Mouse (Mus musculus): ENCODE measurements around the gene Prdx6. TPM values are rescaled to one million over a fixed set of nuclear protein-coding genes. Genes with fewer than 3 reads are reported as not detected.

The Prdx6 gene
- polyA plus RNA-seq (2012; rRNA removed) = 153 and 163 TPM in 2 replicates

DNA sequence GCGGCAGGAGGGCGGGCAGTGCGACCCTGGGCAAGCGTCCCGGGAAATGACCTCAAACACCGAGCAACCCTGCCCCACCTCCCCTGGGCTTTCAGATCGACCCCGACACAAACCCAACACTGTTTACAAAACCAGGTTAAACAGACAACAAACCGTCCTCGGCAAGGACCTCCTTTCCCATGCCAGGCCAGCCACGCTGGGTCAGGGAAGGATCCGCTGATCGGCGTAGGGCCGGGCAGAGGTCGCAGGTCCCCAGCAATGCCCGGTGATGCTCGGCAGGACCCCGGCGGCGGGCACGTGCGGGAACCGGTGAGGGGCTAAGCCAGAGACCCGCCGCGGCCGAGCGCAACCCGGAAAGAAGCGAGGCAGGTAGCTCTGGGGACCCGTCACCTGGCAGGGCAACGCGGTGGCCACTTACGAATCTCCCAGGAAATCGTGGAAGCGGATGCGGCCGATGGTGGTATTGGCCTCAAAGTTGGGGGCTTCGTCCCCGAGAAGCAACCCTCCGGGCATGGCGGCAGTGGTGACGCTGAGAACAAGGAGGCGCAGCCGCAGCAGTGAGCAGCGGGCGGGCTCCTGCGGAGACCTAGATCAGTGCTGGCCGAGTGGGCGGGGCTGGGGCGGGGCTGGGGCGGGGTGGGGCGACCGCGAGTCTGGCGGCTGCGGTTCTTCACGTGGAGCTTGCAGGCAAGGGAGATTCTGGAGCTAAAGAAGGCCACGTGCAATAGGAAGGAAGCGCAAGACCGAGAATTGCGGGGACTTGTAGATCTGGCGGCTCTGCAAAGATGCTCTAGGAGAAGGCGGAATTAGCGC is at the start of gene Prdx6:
TSS of gene Prdx6 (minus strand) at position 616 of the 813 bp plus-strand sequence.
- WGBS = under 1% methylated on average over 66 of the region's 66 CpGs
- no peak for DNase-seq (ENCODE audit: low read depth, low spot score)

DNA sequence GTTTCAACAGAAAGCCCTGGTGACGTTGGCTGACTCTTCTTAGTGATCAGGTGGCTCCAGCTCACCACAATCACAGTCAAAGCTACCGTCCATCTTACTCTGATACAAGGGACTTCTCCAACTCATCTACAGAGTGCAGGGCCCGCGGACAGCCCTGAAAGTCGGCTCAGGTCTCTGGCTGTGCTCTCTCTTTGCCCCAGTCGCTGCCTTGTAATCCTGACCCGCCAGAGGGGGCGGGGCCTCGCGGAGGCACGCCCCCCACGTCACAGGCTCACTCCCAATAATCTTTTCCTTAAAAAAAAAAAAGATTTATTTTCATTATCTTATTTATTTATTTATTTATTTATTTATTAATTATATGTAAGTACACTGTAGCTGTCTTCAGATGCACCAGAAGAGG is 37.2 kb upstream of the Prdx6 start:
- 57% methylated on average over 12 of the region's 12 CpGs for WGBS

DNA sequence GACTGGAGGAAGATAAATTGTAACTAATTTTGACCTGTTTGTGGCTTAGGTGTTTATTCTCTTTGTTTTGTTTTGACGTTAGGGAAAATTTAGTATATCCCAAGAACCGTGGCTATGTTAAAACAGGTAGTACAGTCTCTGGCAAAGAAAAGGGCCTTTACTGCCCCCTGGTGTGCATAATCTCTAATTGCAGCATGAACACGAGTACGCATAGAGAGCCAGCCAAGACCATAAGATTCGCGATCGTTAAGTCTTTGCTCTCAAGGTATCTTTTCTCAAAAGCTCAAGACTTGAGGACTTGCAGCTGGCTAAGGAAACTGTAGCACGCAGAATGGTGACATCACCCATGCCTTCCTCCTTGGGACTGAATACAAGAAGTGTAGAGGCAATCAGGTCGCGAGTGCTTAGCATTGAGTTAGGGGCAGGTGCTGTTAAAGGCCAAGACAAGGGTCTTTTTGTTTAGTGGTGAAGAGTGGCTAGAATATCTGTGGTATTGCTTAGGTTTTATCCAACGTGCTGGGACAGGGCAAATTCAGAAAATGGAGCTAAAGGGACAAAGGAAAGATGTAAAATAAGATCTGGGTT is 35.8 kb upstream of the Prdx6 start:
- 19% methylated on average over 11 of the region's 11 CpGs for WGBS

More for the DNA sequence above, 37.2 kb upstream of the Prdx6 start:
- DNase-seq (ENCODE audit: low read depth, low spot score) = no peak

DNA sequence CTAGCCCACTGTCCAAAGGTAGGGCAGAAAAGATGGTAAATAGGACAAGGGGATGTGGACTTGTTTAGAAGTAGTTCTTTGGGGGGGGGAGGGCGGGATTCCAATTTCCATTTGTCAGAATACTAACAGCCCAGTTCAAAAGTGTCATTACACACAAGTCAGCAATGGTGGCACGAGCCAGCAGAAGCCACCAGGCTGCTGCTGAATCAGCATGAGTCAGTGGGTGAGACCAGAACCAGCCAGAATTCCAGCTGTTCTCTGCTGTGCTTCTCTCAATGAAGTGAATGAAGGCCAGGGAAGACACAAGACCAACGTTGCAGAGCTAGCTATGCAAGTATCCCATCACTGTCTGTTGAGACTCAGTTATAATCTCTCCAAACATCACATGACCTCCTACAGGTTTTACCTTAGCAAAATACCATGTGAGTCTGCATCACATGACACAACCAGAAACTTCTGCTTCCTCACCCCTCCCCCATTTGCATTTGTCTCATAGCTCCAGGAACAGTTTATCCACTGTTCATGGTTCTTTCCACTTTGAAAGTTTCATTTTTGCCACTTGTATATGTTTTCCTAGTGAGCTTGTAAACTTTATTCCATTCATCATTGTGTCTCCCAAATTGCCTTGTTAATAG is 30.2 kb upstream of the Prdx6 start:
- no peak for DNase-seq (ENCODE audit: low read depth, low spot score)
- 86% methylated on average over 3 of the region's 3 CpGs for WGBS

More for the DNA sequence above, 35.8 kb upstream of the Prdx6 start:
- peak; percentile 64 for DNase-seq (ENCODE audit: low read depth, low spot score)

DNA sequence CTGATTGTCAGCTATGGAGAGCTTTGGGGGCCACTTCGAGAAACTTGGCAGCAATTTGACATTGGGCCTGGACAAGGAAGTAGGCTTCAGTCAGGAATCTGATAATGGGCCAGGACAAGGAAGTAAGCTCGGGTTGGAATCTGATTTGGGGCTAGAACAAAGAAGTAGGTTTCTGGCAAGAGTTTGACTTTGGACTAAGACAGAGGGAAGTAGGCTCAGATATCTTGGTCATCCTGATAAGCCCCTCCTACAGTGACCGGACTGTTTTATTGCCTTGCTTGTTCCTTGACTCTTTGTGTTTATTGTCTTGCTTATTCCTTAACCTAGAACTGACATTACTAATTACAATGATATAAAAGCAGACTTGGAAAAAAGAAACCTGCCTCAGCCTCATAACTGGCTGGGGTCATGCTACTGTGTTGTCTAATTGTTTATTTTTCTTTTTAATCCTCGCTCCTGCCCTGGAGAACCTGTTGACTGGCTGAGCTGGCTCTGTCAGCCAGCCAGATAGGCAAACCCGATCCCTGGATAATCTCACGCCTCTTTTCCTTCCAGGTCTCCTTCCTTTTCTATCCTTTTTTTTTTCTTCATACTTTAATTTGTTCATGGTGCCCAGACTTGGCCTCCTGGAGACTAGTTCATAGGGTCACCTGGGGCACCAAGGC is 28.4 kb upstream of the Prdx6 start:
- 15% methylated on average over 6 of the region's 6 CpGs for WGBS
- DNase-seq (ENCODE audit: low read depth, low spot score) = peak; percentile 70

DNA sequence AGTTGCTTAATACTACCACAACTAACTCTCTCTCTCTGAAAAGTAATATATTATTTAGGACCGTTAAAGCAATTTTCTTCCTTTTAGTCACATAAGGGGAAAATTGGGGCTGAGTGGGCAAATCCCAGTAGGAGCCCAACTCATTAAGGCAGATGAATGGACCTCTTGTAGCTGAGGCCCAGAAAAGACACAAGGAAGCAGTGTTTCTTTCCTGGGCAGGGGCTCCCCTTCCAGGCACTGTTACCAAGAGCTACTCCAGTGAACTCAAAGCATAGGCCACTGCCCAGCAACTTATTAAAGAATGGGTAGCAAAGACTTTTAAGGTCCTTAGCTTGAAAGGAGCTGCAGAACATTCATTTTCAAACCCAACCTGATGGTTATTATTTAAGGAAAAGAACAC is 22.5 kb upstream of the Prdx6 start:
- no peak for DNase-seq (ENCODE audit: low read depth, low spot score)
- WGBS = 91% methylated on average over 1 of the region's 1 CpGs

DNA sequence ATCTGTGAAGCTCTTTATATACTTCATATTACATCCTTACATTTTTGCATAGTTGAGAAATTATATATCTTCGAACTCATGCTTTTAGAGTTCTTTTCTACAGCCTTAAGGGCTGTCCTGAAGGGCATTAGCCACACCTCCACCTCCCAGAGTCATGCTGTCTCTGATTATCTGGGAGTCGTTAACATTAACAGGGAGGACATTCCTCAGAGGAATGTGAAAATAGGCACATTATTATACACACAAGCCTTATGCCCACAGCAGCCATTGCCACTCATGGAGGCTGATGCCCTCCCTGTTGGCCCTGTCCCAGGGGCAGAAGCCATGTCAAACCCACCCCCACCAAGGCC is 20.4 kb upstream of the Prdx6 start:
- WGBS = 69% methylated on average over 2 of the region's 2 CpGs
- DNase-seq (ENCODE audit: low read depth, low spot score) = no peak

DNA sequence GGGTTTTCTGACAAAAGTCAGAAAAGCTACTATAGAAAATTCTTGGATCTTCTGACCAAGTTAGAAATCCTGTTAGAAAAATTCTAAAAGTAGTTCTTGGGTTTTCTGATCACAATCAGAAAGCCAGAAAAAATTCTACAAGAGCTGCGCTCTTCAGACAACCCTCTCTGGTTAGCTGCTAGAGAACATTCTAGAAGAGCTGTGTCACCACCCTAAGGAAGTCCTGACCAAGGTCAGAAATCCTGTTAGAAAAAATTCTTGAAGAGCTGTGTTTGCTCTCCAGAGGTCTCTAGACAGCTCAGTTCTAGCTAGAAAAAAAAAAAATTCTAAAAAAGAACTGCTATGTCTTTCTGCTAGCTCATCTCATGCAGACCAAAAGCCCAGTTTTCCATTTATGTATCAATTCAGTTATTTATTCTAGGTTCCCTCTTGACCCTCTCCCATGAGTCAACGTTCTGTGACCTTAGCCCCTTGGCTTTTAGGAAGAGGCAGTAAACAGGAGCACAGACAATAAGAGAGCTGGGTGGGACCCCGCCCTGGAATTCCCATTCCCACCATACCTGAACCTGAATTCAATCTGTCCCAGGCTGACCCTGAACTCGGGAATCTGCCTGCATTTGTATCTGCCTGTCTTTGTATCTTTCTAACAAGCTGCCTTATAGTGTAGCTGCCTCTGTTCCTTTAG is 19.9 kb upstream of the Prdx6 start:
- 65% methylated on average over 4 of the region's 4 CpGs for WGBS
- DNase-seq (ENCODE audit: low read depth, low spot score) = no peak

DNA sequence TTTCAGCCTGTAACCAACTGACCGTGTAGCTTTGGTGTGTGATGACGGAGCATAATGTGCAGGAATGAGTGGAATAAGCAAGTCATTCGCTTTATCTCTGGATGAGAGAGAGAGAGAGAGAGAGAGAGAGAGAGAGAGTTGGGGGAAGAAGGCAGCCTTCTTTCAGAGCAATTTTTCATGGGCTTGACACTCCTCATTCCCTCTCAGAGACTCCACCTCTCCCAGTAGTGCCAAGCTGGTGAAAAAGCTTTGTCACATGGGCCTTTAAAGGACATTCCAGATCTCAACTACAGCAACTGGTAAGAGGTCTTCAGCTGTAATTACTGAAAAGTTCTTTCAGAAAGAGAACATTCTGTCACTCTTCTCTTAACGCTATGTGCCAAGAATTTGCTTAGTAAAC is 18.3 kb upstream of the Prdx6 start:
- 78% methylated on average over 4 of the region's 4 CpGs for WGBS
- no peak for DNase-seq (ENCODE audit: low read depth, low spot score)

DNA sequence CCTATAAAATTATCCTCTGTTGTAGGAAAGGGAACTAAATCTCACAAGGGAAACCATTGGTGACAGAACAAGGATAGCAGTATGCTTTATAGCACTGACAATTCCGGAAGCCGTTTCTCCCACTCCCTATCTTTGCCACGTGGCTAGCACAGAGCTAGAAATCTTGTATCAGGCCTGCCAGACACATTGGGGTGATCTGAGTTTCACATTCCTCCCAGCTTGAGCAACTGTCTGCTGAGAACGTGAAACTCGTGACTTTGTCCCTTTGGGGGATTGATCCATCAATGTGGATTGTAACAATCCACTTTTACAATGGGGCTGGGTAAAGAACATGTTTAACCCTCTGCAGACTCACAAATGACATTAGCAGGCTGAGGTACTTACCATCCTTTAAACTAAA is 17.9 kb upstream of the Prdx6 start:
- 24% methylated on average over 5 of the region's 5 CpGs for WGBS
- DNase-seq (ENCODE audit: low read depth, low spot score) = no peak

DNA sequence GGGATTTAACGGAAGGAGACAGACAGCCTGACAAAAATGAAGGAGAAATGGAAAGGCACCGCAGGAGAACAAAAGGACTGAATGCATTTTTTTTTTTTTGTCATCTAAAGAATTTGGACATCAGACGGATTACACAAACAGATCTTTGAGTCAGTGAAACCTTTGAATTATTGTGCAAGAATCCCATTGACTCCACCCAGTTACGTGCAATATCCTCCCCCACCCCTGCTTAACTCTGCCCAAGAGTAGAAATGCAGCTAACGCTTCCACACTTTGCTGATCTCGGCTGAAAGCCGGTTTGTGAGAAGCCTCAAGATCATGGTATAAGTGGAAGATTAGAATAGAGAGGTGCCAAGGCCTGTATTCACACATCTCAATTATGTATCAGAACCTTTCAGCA is 17.1 kb upstream of the Prdx6 start:
- DNase-seq (ENCODE audit: low read depth, low spot score) = no peak
- 45% methylated on average over 7 of the region's 7 CpGs for WGBS

DNA sequence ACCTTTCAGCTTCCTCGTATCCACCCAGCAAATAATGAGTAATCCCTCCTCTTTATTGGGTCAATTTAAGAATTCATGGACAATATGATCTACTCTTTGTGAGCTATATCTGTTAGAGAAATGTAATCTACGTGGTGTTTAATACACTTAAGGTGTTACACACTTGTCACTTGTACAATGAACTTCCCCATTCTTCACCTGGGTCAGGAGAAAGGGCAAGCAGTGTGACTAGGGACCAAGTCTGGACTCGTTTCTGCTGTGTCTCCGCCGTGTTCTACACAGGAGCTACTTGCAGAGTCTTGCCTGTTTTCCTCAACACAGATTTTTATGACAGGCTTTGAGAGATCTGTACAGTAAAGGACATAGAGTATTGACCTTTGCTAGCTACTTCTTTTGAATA is 13.9 kb upstream of the Prdx6 start:
- WGBS = 29% methylated on average over 5 of the region's 5 CpGs
- peak; percentile 82 for DNase-seq (ENCODE audit: low read depth, low spot score)

DNA sequence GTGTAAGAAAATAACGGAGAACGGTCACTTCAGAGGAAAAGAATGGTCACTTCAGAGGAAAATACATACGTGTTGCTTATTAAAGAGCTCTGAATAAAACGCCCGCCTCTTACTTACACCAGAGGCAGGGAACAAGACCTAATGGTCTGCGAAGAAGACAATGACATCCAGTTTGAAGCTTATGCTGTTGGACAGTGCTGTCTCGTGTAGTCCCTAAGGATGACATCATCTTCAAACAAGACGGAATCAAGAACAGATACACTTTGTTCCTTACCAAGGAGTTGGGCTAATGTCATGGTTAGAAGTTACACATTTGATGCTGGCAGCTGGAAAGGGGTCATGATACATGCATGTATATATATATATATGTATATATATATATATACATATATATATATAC is 12.6 kb upstream of the Prdx6 start:
- no peak for DNase-seq (ENCODE audit: low read depth, low spot score)
- 91% methylated on average over 8 of the region's 8 CpGs for WGBS

DNA sequence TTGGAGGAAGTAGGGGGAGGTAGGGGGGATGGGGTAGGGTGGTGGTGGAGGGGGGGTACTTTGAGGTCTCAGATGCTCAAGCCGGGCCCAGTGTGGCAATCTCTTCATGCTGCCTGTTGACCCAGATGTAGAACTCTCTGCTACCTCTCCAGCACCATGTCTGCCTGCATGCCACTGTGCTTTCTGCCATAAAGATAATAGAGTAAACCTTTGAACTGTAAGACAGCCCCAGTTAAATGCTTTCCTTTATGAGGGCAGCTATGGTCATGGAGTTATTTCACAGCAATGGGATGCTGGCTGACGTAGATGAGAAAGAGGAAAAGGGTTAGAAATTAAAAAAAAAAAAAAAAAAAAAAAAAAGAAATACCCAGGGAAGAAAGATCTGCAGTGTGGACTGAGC is 11.5 kb upstream of the Prdx6 start:
- WGBS = 27% methylated on average over 2 of the region's 2 CpGs
- peak; percentile 54 for DNase-seq (ENCODE audit: low read depth, low spot score)

DNA sequence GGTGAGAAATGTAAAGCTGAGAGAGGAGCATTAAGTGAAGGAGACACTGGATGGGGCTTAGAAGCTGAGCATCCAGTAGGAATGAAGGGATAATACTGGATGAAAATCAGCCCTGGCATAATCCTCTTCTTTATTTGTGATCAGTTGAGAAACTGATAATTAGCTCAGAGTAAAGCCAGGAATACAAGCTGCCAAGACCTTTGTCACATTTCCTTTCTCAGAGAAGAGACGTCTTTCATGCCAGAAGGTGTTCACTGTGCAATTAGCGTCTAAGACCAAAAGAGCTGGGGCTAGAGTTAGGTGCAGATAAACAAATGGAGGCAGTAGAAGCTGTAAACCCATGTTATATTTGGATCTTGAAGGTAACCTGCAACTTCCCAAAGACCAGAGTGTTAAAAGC is 9.7 kb upstream of the Prdx6 start:
- DNase-seq (ENCODE audit: low read depth, low spot score) = no peak
- 21% methylated on average over 2 of the region's 2 CpGs for WGBS

DNA sequence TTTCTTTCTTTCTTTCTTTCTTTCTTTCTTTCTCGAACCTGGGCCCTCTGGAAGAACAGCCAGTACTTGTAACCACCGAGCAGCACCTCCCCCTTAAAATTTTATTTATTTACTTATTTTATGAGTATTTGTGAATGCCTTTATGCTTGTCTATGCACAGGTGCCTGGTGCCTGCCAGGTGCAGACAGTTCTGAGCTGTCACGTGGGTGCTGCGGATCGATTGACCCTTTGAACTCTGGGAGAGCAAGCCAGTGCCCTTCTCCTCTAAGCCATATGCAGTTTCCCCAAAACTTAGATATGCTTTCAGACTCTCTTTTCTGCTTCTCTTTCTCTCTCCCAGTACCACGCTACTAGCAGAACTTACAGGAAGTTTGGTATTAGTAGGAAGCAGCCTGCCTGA is 8.1 kb upstream of the Prdx6 start:
- no peak for DNase-seq (ENCODE audit: low read depth, low spot score)
- 22% methylated on average over 6 of the region's 6 CpGs for WGBS

DNA sequence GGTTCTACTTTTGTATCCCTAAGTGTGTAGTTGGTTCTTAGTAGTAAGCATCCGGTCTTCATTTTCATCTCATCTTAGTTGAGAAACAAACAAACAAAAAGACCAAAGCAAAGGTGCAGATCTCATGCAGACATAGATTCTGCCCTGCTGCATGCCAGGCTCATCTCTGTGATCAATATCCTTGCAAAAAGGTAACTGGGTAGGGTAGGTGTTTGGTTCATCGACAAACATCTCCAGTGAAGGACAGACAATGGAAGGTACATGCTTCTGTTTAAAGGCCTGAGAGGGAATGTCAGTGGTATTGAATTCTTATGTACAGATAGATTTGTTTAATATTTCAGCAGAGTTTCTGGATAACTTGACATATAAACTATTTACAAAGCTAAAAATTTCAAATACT is 7.3 kb upstream of the Prdx6 start:
- no peak for DNase-seq (ENCODE audit: low read depth, low spot score)

DNA sequence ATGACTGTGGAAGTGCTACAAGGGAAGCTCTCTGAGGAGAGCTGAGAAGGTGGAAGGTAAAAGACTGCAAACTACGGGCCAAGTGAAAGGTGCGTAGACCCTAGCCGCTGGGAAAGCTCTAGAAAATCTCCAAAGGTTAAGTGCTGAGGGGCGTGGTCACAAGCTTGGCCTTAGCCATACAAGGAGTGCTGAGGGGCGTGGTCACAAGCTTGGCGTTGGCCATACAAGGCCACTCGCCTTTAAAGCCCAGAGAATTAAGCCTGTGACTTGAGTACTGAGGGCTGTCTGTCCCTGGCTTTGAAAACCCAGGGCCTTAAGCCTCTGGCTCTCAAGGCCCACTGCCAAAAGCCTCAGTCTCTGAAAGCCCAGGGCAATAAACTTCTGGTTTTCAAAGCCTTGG is 5.9 kb upstream of the Prdx6 start:
- no peak for DNase-seq (ENCODE audit: low read depth, low spot score)
- WGBS = 65% methylated on average over 7 of the region's 7 CpGs

More for the DNA sequence above, 7.3 kb upstream of the Prdx6 start:
- WGBS = 89% methylated on average over 2 of the region's 2 CpGs

DNA sequence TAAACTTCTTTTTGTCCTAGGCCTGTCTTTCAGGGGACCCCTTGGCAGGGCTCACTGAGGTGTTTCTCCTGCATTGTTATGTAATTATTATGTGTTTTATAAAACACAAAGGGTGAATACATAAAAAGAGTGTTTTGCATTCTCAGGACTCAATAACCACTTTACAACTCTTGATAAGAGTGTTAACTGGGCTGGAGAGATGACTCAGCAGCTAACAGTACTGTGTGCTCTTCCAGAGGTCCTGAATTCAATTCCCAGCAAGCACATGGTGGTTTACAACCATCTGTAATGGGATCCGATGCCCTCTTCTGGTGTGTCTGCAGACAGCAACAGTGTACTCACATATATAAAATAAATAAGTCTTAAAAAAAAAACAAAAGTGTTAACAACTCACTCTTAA is 3.3 kb upstream of the Prdx6 start:
- DNase-seq (ENCODE audit: low read depth, low spot score) = no peak
- WGBS = 26% methylated on average over 1 of the region's 1 CpGs

DNA sequence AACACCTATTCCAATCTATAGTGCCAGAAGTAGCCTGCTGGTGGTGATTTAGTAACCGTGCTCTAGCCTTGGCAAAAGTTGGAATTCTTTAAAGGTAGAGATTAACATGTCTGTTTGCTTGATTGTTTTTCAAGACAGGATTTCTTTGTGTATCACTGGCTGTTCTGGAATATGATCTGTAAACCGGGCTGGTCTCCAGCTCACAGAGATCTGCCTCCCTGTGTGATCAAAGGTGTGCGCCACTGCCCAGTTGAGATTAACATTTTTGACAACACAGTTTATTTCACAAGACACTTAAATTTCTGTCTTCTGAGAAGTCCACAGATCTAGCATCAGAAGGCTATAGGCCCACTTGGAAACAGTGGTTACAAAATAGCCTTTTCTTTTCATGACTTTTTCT is 1.9 kb upstream of the Prdx6 start:
- WGBS = 79% methylated on average over 3 of the region's 3 CpGs
- no peak for DNase-seq (ENCODE audit: low read depth, low spot score)
